Mouse (Mus musculus) ovary, adult 18-20 months (tissue): ENCODE results near the gene Gm45716.

Experiments
- DNase-seq: peaks from one replicate; pipeline ENCODE4 v3.0.0; 2022; ENCODE audit warnings: low spot score, mixed read lengths

Gm45716 gene

DNA sequence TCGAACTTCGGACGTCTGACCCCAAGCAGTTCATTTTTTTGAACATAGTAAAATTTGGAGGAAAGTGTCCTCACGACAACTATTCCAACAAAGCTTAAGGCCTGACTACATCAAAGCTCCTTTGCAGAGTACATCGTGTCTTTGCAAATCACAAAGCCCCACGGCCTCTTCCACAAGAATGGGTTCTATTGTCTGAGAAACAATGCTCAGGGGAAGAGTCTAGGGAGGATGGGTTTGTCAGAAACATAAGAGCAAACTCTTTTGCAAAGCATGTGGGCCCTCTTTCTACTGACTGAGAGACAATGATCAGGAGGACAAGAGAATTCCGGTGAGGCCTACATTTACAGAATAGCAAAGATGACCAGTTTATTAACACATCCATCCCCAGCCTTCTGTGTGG lies 26.8 kb downstream of the Gm45716 start:
- DNase-seq: no peak

DNA sequence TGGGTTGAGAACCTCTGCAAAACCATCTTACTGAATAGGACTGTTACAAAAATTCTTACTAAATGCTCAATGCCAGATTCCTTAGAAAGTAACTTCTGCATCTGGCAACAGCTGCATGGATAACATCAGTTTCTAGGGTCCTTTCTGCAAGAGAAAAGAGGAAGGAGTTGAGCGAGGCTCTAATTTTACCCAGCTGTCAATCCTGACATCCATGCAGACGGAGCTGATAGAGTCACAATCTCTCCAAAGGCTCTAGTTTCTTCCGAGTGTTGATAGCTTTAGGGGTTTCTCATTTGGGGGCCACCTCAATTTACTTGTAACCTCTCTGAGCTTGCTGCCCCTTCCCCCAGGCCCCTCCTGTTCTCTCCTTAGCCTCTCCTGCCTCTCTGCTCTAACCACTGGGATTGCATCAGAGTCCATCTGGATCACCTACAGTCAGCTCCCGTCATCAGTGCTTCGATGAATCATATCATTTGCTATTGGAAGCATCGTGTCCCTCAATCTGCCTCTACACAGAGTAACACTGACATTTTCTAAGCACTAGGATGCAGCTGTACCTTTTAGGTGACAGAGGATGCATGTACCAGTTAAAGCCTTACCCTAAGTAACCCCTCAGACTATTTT lies 32.7 kb downstream of the Gm45716 start:
- no peak for DNase-seq

DNA sequence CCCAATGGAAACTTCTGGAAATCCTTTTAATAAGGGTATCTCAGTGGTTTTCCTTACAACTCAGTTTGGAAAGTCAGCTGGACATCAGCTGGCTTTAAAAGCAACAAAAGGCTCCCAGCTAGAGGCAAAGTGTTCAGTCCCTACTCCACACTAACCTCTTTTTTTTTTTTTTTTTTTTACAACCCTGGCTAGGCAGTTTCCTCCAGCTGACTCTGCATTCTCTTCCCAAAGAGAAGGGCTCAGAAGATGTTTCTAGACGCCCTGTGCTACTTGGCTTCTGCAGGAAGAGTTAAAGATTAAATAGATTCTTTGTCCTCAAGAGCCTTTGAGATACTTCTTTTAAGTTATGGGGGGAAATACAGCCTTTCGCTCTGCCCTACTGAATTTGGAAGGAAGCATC lies 33.3 kb downstream of the Gm45716 start:
- no peak for DNase-seq

DNA sequence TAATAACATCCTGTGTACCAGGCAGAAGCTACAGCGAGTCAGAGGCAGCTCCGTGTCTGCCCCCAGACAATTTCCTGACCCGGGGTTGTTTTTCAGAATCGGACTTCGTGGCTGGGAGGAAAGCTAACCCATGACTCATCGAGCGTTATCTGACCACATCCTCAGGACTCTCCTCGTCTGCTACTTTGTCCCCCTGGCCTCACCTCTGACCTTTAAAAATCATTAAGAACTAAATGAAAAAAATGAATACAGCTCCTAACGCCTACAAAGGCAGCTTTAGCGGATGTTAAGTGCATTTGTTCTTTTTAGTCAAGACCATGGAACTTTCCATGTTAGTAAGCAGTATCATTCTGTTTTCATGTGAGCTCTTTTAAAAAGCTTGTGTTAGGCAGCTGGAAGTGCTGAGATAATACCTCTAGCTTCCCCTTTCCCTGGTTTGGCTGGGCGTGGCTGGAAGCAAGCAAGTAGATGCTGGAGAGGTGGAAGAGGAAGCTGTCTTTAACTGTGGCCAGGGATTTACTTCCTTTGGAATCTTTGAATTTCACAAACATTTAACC lies 37.5 kb downstream of the Gm45716 start:
- DNase-seq: peak; percentile 17

DNA sequence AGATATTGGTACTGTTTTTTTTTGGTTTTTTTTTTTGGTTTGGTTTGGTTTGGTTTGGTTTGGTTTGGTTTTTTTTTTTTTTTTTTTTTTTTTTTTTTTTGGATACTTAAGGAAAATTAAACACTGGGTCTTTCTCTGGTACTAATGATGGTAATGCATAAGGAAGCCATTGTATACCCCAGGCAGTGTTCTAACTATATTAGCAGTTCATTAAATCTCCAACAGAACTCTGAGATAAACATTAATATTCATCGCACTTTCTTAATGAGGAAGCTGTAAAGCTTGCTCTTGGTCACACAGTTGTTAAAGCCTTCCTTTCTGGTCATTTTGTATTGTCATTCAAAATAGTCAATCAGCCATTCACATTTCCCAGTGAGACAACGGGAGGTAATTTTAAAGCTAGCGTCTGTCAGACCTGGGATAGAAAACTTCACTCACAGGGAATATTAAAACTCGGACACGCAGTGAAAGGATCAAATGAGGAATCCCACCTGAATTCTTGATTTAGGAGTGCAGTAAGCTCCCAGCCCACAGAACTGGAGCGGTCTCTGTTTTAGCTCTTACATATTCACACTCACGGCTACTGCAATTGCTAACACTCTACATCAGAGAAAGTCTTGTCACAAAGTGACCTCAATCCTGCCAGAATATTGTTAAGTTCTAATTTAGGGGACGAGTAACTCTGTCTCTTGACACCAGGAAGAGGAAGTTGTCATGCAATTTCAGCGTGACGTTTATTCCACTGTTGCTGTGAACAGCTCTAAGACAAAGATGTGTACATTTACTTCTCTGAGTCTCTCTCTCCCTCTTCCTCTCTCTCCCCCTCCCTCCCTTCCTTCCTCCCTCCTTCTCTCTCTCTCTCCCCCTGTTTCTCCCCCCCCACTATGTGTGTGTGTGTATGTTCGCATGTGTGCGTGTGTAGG lies 39.8 kb downstream of the Gm45716 start:
- DNase-seq: no peak

DNA sequence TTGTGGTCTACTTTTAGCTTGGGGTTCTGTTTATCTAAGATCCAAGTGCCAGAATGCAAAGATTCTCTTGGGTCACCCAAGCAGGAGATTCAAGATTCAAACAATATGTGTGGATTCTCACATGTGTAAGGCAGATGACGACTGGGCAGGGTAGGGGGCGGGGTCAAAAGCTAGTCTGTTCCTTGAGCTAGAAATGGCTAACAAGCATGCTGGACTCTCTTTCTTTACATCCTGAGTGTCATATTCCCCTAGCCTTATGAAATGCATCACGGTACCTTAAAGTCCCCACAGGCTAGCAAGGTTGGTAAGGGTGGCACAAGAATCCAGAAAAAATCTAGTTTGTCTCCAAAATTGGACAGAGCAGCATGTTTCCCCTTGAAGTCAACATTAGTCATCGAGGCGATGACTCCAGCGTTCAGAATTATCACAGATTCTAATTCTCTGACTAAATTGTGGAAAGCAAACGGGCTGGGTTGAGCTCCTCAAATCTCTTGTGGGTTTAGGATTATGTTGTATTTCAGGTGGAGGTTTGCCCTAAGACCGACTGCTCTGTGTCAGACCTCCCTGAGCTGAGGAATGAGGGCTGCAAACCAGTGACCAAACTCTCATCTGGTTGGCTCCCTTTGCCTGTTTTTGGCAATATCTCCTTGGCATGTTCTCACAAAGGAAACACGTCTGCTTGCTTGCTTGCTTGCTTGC lies 40.9 kb downstream of the Gm45716 start:
- DNase-seq: no peak

DNA sequence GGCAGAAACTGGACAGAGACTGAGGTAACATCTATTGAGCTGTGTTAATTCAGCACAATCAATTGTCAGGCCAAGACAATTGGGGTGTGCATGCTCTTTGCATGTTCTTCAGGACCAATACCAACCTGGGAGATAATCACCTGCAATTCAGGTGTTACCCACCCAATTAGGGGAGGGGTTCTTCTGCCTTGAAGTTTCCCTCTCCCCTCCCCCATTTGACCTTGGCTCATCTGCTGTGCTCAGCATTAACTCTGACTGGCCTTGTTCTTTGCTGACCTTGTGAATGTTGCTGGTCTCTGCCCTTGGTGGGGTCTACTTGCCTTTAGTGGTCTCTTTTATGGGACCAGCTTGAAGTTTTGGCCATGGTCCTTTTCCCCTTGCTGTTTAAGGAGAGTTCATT lies 42.3 kb downstream of the Gm45716 start:
- no peak for DNase-seq

DNA sequence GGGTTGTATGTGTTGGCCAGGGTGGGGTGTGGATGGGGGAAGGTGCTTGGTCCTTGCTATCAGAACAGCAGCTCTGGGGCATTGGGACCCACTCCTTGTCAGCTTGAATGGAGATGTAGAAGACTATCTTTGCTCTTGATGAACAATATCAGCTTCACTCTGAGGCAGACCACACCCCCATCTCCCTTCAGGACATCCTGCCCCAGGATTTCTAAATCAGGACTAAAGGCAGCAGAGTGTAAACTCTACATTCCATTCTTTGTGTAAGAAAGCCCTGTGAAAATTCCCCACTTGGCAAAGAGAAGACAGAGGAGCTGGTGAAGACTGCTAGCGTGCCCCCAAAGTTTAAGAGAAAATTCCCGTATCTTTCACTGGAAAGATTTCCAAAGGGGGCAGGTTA lies 43.2 kb downstream of the Gm45716 start:
- no peak for DNase-seq

DNA sequence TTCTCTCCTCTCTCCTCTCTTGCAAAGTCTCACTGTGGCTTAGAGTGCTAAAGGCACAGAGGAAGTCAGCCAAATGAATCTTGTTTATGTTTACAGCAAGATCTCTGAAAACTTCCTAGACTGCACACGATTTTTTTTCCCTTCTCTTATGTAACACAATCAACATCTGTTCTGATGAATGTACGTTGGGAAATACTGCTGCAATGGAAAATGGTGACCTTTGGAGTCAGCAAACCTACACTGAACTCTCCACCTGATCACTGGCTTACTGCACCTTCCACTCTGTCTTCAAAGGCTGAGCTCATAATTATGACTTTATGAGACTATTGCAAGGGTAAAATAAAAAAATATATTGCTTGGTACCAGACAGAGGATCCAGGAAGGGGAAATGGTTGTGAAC lies 44.1 kb downstream of the Gm45716 start:
- DNase-seq: no peak

DNA sequence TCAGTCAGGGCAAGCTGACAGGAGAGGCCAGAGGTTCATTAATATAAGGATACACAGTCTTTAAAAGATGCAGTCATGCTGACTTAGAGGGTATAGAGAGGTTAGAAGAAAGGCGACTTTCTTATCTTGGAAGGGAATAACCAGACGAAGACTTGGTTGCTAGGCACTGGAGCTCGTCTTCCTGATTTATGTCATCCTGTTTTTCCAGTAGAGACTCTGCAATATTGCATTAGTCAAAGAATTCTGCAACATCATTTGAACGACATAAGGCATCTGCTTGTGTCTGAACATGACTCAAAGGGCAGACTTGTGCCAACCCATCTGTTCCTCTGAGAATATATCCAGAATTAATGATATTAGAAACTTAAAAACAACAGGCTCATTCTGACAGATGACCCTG lies 45.2 kb downstream of the Gm45716 start:
- DNase-seq: no peak

DNA sequence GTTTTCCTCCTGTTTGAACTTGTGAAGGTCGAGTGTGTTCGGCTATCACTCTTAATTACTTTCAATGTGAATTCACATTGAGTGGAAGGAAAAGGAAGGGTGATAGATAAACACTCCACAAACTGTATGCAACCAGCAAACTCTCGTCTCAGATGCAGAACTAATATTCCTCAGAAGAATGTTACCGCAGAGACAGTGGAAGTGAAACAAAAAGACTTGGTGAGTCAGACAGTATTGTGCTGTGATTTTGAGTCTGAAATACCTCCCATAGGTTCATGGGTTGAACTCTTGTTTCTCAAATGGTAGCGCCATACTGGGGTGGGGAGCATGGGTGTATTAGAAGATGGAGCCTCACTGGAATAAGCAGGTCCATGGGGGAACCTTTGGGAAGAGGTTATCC lies 47.7 kb downstream of the Gm45716 start:
- DNase-seq: no peak

DNA sequence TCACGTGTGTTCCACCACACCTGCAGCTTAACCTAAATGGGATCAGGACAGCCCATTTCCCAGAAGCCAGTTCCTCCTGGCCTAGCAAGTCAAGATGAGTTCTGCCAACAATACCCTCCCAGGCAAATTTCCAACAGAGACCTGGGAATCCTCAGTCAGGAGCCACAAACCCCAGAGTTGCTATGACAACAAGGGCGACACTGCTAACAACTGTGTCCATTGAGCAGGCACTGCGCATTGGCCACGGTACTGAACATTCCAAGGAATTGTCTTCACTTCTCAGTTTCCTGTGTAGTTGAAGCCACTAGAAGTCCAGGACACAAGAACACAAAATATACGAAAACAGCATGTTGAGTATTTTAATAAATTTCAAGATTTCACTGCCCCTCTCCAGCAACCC lies 50.1 kb downstream of the Gm45716 start:
- DNase-seq: no peak

DNA sequence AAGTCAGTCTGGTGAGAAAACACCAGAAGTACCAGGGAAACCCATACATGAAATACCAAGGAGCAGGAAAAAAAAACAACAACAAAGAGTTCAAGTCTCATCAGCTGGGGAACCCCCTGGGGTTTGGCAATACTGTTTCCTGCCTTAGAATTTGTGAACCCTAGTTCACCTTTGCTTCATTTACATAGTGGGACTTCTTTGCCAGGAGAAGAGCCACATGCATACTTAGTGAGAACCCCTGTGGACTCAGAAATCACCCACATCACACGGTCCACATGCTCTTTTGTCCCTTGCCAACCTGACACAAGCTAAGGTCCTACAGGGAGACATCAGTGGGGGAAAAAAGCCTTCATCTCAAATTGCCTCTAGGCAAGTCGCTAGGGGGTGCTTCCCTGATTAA lies 51.2 kb downstream of the Gm45716 start:
- no peak for DNase-seq

DNA sequence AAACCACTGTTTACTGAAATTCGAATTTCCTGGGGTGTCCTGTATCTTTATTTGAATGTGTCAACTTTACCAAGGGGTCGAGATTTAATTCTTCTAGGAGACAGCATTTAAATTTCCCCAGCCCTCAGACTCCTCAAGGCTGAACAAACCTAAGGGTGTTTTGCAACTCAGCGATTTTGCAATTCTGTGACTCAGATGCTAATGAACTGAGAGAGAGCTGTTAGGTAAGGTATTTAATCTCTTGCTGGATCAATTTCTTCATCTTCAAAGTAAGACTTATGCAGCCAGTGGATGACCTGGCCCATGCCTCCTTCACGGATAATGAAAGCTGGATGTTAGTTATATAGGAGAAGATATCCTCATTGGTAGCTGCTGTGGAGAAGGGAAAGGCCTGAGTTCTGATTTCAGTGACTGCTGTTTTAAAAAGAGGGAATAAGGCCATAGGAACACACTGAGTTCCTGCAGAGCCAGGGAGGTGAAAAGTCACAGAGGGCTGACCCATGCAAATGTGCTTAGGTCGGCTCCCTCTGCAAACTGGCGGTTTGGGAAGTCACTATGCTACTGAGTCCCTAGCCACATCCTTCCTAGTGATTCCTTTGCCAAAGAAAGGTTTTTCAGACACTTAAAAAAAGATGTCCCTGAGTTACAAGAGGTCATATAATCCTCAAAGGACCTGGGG lies 53.3 kb downstream of the Gm45716 start:
- no peak for DNase-seq

DNA sequence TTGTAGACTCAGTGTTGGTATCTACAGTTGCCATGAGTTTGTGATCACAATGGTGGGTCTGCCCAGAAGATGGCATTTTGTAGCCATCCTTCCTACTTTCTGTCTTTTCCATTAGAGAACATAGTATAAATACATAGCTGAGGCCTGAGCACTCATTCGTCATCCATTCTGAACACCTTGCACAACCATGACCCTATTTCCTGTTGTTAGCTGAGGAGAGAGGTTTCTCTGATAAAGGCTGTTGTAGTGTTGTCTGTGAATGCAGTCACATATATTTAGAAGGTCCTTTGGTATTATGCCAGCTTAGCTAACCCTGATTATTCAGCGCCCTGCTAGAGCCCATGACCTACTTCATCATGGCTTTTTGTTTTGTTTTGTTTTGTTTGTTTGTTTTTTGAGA lies 54.4 kb downstream of the Gm45716 start:
- DNase-seq: no peak

DNA sequence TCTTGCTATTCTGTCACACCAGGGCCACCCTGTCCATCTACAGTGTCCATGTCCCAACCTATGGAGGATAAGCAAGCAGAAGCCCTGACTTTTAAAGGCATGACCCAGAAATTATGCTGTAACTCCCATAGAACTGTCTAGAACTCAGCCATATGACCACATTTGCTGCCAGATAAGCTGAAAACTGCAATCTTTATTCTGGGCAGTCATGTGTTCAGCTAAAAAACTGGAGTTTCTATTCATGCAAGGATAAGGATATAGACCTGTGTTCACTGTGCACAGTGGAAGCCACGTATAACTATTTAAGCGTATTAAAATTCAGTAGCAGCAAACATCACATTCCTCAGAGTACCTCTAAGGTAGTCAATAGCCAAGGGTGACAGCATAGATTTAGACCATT lies 55.8 kb downstream of the Gm45716 start:
- no peak for DNase-seq

DNA sequence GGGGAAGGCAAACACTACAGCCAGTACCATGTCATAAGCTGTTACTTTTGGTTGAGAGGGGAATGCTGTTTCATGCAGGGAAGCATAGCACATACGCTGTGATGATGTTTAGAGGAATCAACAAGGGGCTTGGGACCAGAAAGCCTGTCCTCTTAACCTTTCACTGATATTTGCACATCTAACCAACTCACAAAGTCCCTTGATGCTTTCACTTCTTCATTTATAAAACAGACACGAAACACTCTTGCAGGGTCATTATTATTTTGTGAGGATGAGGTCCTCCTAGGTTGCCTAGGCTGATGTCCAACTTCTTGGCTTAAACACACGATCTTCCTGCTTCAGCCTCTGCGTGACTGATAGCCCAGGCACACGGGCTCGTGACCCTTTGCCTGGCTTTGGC lies 58.1 kb downstream of the Gm45716 start:
- no peak for DNase-seq

DNA sequence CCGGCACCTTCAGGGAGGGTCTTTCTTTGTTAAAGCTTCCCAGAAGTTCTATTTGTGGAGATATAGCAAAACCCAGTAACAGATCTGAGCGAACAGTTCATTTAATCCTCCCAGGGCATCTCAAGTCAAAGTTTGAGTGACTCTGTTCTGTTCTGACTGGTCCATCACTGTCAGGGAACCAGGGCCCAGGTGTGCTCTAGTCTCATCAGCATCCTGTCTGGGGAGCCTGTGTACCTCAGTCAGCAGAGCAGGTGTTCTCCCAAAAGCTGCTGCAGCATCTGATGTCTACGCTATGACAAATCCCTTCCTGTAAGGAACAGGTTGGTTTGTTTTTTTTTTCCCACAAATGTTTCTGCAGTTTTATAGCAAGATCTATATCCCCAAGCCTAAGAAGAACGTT lies 59.2 kb downstream of the Gm45716 start:
- DNase-seq: no peak

DNA sequence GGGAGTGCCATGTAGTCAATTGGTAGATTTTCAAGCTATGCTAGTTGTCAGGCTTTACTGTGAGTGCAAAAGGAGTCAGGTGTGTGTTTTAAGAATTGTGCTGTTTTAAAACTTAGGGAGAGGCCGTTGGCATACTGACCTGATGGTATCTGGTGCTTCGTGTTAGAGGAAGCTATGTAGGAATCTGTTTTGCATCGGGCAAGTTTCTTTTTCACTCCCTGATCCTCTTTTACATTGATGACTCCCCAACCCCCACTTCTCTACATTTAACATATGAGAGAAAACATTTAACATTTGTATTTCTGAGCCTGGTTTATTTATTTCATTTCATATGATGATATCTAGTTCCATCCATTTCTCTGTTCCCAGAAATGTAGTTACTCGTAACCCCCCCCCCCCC lies 60.3 kb downstream of the Gm45716 start:
- DNase-seq: no peak

DNA sequence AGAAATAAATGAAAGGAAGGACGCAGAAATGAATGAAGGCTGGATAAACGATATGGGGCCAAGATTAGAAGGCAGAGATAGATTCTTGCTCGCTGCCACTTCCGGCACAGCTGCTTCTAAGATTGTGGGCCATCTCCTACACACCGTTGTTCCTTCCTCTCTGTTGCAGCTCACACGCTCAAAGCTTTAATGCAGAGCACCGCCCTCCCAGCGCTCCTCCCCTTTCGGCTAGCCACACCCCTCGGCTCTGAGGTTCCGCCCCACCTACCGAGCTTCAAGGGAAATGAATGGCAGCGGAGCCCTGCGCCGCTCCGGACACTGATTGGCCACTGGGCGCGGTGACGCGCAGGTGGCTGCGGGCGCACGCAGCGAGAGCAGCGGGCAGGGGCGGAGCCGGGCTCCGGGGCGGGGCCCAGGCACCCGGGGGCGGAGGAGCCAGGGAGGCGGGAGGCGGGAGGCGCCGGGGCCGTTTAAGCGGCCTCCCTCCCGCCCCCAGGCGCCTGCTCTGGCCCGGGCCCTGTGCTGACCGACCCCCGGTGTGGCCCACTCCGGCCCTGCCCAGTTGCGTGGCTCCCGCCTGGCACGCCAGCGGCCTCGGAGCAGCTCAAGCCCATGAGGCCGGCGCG lies 61.7 kb downstream of the Gm45716 start, which contains the start of gene Mmd:
TSS of gene Mmd (plus strand) at position 432 of the 626 bp plus-strand sequence.
- peak; percentile 98 for DNase-seq

DNA sequence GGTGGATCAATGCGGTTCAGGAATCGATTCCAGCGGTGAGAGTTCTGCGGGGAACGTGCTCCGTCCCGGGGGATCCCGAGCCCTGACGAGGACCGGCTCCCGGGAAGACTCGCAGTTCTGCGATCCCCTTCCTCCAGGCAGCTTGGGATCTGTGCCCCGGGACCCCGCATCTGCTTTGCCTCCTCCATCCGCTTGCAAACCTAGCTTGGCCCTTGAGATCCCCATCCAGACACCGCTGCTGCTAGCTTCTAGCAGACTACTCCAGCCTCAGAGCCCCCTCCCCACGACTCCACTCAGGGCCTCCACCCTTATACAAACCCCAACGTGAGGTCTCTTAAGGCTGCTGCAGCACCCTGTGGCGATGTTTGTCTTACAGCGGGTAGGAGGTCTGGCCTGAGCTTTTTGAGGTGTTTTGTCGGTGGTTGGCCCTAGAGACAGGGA lies 62.2 kb downstream of the Gm45716 start:
- no peak for DNase-seq

DNA sequence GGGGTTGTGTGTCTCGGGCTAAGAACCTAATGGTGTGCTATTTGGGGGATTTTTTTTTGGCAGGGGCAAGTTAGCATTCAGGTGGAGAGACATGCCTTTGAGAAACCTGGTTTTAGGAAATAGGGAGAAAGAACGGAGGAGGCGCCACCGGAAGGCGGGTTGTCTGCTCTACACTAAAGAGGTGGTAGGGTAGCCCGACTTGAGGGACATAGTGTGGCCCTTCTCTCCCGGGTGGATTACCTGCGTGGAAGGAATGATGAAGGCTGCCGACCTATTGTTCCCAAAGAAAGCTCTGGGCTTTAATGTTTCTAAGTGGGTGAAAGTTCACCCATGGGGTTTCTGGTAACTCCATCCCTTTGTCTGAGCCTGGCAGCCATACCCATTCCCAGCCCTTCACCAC lies 62.7 kb downstream of the Gm45716 start:
- DNase-seq: no peak
